Mouse (Mus musculus) liver, adult 2 months (tissue): Measurements from ENCODE around the gene Syt2.

Source experiments
- CTCF ChIP-seq: fragments of 200-500 bp; IDR thresholded peaks from 2 replicates; pipeline ENCODE4 v1.5.1; 2011; ENCODE audit warnings: low read depth, low read length, control low read depth
- POLR2A ChIP-seq: fragments of 200-500 bp; IDR thresholded peaks from 2 replicates; pipeline ENCODE4 v1.6.1; 2011; ENCODE audit warnings: low read length, control low read depth; ENCODE audit not compliant: insufficient read depth; ENCODE audit errors: extremely low read depth

- TF ChIP-seq CTCF: no peak
- no peak for TF ChIP-seq POLR2A
Measured at GRCm38 (mm10) chr1:134643702-134644101, 2.8 kb upstream of the Syt2 start.
